Mouse (Mus musculus): ENCODE measurements around the gene Ifrd2.

DNA sequence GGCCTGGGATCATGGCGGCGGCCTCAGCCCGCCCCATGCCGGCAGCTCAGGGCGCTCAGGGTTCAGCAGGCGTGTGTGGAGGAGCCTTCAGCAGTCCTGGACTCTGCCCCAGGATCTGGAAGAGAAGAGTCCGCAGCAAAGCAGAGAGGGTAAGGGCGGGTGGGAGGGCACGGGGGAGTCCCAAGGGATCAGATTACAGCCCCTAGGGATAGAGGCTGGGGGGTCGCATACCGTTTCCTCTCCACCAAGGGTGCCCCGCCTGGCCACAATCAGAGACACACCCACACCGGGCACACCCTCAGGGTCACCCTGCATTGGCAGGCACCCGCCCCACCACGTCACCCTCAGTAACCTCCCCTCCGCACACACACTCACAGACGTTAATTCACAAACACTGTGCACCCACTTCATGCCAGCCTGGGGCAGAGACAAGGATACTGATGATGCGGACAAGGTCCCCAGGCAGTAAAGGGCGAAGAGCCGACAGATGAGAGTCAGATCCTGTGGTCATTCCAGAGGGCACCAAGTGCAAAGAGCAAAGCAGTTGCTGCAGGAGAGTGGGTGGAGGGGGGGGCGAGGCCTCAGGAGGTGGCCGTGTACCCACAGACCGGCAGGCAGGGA is 17.7 kb downstream of the Ifrd2 start:
- TF ChIP-seq CTCF (IDR thresholded peaks at IDR 0.05; ENCODE audit: low read depth, low read length) (no peak), POLR2A (IDR thresholded peaks at IDR 0.05; ENCODE audit: extremely low read depth, insufficient read depth, low read length) (no peak)

Data from liver, adult 2 months (tissue).